Mouse (Mus musculus): ENCODE data around the gene Gm10217. TPM values are rescaled to one million over a fixed set of nuclear protein-coding genes. Genes with fewer than 3 reads are reported as not detected.

Gm10217 gene
- not detected in 2 replicates for polyA plus RNA-seq (2015; fragmentation: Nextera tagmentation; extraction: Ambion mirVana)

GRCm38 (mm10) chr8:9863951-9864350, at the start of gene Gm10217:
Gene Gm10217, plus strand, starts transcription at chr8:9864251.
- Histone ChIP-seq H3K9ac (ENCODE audit: low read depth, low read length) (no peak within 1 kb of the TSS), H3K36me3 (ENCODE audit: control insufficient read depth, insufficient read depth) (no peaks in the 10 kb centered on the region), H3K27me3 (replicated peaks; ENCODE audit: control insufficient read depth, insufficient read depth, low read length) (no peaks in the 10 kb centered on the region), H3K27ac (ENCODE audit: low read depth, low read length) (no peak within 1 kb of the TSS), H3K4me1 (replicated peaks; ENCODE audit: control insufficient read depth, insufficient read depth, low read length) (no peaks in the 10 kb centered on the region), H3K9me3 (ENCODE audit: control insufficient read depth) (no peaks in the 10 kb centered on the region), H3K4me3 (ENCODE audit: low read depth, low read length) (no peak within 1 kb of the TSS), H3K4me2 (replicated peaks; ENCODE audit: low read depth) (no peak within 1 kb of the TSS)
- no peak for TF ChIP-seq CTCF (IDR thresholded peaks at IDR 0.05; ENCODE audit: low read depth)
- 82% methylated on average over 3 of the region's 3 CpGs for WGBS
- no peak for ATAC-seq

- Histone ChIP-seq H3K4me2 (replicated peaks; ENCODE audit: low read depth) (no peak overlapping the region), H3K9me3 (ENCODE audit: control insufficient read depth) (no peaks in the 10 kb centered on the region), H3K9ac (ENCODE audit: low read depth, low read length) (no peak overlapping the region), H3K27me3 (replicated peaks; ENCODE audit: control insufficient read depth, insufficient read depth, low read length) (no peaks in the 10 kb centered on the region), H3K4me1 (replicated peaks; ENCODE audit: control insufficient read depth, insufficient read depth, low read length) (no peaks in the 10 kb centered on the region), H3K36me3 (ENCODE audit: control insufficient read depth, insufficient read depth) (no peaks in the 10 kb centered on the region), H3K27ac (ENCODE audit: low read depth, low read length) (no peak overlapping the region), H3K4me3 (ENCODE audit: low read depth, low read length) (no peak overlapping the region)
- no peak for TF ChIP-seq CTCF (IDR thresholded peaks at IDR 0.05; ENCODE audit: low read depth)
- ATAC-seq, result no peak
- WGBS, result 62% methylated on average over 8 of the region's 8 CpGs
These were observed 39.3 kb upstream of the Gm10217 start for GRCm38 (mm10) chr8:9824770-9825169.

GRCm38 (mm10) chr8:9840257-9840656, 23.8 kb upstream of the Gm10217 start:
- no peak for TF ChIP-seq CTCF (IDR thresholded peaks at IDR 0.05; ENCODE audit: low read depth)
- no peaks in the 10 kb centered on the region for H3K4me1 ChIP-seq (replicated peaks; ENCODE audit: control insufficient read depth, insufficient read depth, low read length)
- H3K27me3 ChIP-seq (replicated peaks; ENCODE audit: control insufficient read depth, insufficient read depth, low read length), result no peaks in the 10 kb centered on the region
- H3K9me3 ChIP-seq (ENCODE audit: control insufficient read depth), result no peaks in the 10 kb centered on the region
- ATAC-seq, result no peak
- H3K4me2 ChIP-seq (replicated peaks; ENCODE audit: low read depth), result no peak overlapping the region
- 79% methylated on average over 3 of the region's 3 CpGs for WGBS
- H3K27ac ChIP-seq (ENCODE audit: low read depth, low read length), result no peak overlapping the region
- no peak overlapping the region for H3K4me3 ChIP-seq (ENCODE audit: low read depth, low read length)
- H3K9ac ChIP-seq (ENCODE audit: low read depth, low read length), result no peak overlapping the region
- no peaks in the 10 kb centered on the region for H3K36me3 ChIP-seq (ENCODE audit: control insufficient read depth, insufficient read depth)

- 16% methylated on average over 2 of the region's 2 CpGs for WGBS
- Histone ChIP-seq H3K9ac (ENCODE audit: low read depth, low read length) (no peak overlapping the region), H3K4me3 (ENCODE audit: low read depth, low read length) (no peak overlapping the region), H3K27me3 (replicated peaks; ENCODE audit: control insufficient read depth, insufficient read depth, low read length) (no peaks in the 10 kb centered on the region), H3K4me1 (replicated peaks; ENCODE audit: control insufficient read depth, insufficient read depth, low read length) (no peaks in the 10 kb centered on the region), H3K9me3 (ENCODE audit: control insufficient read depth) (no peaks in the 10 kb centered on the region), H3K27ac (ENCODE audit: low read depth, low read length) (no peak overlapping the region), H3K36me3 (ENCODE audit: control insufficient read depth, insufficient read depth) (no peaks in the 10 kb centered on the region), H3K4me2 (replicated peaks; ENCODE audit: low read depth) (no peak overlapping the region)
- no peak for TF ChIP-seq CTCF (IDR thresholded peaks at IDR 0.05; ENCODE audit: low read depth)
- no peak for ATAC-seq
These were observed 4.8 kb upstream of the Gm10217 start for GRCm38 (mm10) chr8:9859286-9859685.

- no peak for TF ChIP-seq CTCF (IDR thresholded peaks at IDR 0.05; ENCODE audit: low read depth)
- no peak for ATAC-seq
- no peak overlapping the region for H3K27ac ChIP-seq (ENCODE audit: low read depth, low read length)
- no peaks in the 10 kb centered on the region for H3K9me3 ChIP-seq (ENCODE audit: control insufficient read depth)
- H3K4me2 ChIP-seq (replicated peaks; ENCODE audit: low read depth), result no peak overlapping the region
- WGBS, result 72% methylated on average over 10 of the region's 10 CpGs
- H3K36me3 ChIP-seq (ENCODE audit: control insufficient read depth, insufficient read depth), result no peaks in the 10 kb centered on the region
- no peaks in the 10 kb centered on the region for H3K4me1 ChIP-seq (replicated peaks; ENCODE audit: control insufficient read depth, insufficient read depth, low read length)
- H3K9ac ChIP-seq (ENCODE audit: low read depth, low read length), result no peak overlapping the region
- H3K27me3 ChIP-seq (replicated peaks; ENCODE audit: control insufficient read depth, insufficient read depth, low read length), result no peaks in the 10 kb centered on the region
- H3K4me3 ChIP-seq (ENCODE audit: low read depth, low read length), result no peak overlapping the region
These were observed 3.4 kb upstream of the Gm10217 start for GRCm38 (mm10) chr8:9860539-9861203.

GRCm38 (mm10) chr8:9865150-9865549, 1.1 kb downstream of the Gm10217 start:
- WGBS, result 85% methylated on average over 9 of the region's 9 CpGs
- H3K27ac ChIP-seq (ENCODE audit: low read depth, low read length), result no peak overlapping the region
- no peak overlapping the region for H3K9ac ChIP-seq (ENCODE audit: low read depth, low read length)
- H3K9me3 ChIP-seq (ENCODE audit: control insufficient read depth), result no peaks in the 10 kb centered on the region
- no peak for TF ChIP-seq CTCF (IDR thresholded peaks at IDR 0.05; ENCODE audit: low read depth)
- no peak overlapping the region for H3K4me3 ChIP-seq (ENCODE audit: low read depth, low read length)
- H3K36me3 ChIP-seq (ENCODE audit: control insufficient read depth, insufficient read depth), result no peaks in the 10 kb centered on the region
- ATAC-seq, result no peak
- no peaks in the 10 kb centered on the region for H3K4me1 ChIP-seq (replicated peaks; ENCODE audit: control insufficient read depth, insufficient read depth, low read length)
- H3K27me3 ChIP-seq (replicated peaks; ENCODE audit: control insufficient read depth, insufficient read depth, low read length), result no peaks in the 10 kb centered on the region
- H3K4me2 ChIP-seq (replicated peaks; ENCODE audit: low read depth), result no peak overlapping the region
